Mouse (Mus musculus): Measurements from ENCODE around the gene Cish.

The Cish gene

GRCm38 (mm10) chr9:107278126-107278525 lies 17.7 kb upstream of the Cish start:
- DNase-seq (ENCODE audit: low spot score), result no peak

DNA sequence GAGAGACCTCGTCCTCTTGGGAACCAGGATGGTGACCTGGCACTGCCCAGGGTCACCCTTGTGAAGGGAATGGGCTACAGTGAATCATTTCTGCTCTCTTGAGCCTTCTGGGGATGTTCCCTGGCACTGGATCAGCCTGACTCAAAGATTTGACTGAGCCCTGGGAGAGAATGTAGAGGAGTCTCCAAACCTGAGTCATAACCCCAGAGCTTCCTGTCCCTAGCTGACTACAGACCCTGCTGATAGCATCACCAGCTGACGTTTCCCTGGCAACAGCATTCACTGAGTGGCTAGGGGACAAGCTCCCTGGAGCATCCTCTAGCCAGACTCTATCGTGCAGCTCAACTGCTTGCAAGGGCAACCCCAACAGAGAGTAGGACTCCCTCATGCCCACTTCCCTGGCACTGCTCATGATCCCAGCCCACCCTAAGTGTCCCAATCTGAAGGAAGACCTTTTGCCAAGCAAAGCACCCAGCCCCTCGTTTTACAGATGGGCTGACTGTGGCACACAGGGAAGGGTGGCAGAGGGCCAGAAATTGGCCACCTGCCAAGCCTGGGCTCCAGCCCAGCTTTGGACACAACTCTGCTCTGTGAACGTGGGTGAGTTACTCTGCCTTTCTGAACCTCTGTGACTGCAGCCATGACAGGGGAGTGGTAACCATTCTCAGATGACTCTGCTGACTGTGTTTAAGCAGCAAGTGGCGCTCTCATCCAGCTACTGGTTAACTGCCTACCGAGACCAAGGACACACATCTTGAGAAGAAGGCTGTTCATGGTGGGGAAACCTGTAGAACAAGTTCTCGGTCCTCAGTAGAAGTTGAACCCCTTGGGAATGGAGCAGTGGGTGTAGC lies 17.1 kb upstream of the Cish start:
- no peak for DNase-seq (ENCODE audit: low spot score)

- no peak for DNase-seq (ENCODE audit: low spot score)
Observed at GRCm38 (mm10) chr9:107279378-107280321, 16.2 kb upstream of the Cish start.

GRCm38 (mm10) chr9:107280322-107281027 lies 15.4 kb upstream of the Cish start:
- DNase-seq (ENCODE audit: low spot score), result no peak

DNA sequence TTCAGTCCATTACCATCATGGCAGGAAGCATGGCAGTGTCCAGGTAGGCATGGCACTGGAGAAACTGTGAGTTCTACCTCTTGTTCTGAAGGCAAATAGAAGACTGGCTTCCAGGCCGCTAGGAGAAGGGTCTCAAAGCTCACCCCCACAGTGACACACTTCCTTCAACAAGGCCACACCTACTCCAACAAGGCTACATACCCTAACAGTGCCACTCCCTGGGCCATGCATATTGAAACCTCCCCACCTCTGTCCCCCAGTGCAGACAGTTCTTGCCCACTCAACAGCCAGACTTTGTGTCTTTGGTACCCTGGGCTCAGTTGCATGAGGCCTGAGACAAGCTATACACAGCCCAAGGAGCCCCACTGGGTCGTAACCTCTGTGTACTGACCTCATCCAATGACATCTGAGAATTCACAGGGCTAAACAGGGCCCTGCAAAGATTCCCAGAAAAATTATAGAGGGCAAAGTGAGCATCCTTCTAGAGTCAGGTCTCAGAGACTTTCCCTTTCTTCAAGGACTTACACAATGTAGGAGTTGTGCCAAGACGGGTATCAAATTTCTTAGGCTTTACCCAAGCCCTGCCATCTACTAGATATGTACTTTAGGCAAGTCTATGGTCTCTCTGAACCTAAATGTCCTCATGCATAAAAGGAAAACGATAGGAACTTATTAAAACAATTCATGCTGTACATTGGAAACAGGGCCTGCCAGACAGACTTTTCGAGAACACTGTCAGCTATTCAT lies 14.4 kb upstream of the Cish start:
- no peak for DNase-seq (ENCODE audit: low spot score)

DNA sequence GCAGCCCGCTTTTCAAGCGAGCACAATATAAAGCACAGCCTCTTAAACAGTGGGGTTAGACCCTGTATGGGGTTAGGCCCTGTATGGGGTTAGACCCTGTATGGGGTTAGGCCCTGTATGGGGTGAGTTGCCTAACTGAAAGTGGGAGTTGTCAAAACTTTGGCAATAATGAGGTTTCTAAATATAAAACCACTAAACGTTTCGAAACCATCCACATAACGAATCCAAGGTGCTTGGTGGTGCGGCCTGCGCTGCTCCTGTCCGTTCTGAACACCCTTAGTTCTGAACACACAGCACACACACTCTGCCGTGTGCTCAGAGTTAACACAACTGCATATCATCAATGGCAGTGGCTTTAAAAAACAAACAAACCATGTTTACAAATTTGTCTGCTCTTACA lies 12.9 kb upstream of the Cish start:
- DNase-seq (ENCODE audit: low spot score), result no peak

DNA sequence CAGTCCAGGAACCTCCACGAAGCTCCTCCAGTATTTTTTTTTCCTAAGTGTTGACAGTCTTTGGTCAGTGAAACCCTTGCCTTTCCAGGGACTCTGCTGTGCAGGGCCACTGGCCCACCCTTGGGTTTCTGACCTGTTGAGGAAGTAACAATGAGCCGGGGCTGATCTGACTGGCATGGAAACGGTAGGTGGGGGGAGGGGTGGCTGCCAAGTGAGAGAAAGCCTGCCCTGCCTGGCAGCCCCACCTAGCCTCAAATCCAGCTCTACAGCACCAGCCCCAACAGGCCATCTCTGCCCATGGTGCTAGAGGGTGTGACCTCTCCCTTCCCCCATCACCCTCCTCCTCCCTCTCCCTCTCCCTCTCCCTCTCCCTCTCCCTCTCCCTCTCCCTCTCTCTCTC lies 10.8 kb upstream of the Cish start:
- DNase-seq (ENCODE audit: low spot score), result no peak

DNA sequence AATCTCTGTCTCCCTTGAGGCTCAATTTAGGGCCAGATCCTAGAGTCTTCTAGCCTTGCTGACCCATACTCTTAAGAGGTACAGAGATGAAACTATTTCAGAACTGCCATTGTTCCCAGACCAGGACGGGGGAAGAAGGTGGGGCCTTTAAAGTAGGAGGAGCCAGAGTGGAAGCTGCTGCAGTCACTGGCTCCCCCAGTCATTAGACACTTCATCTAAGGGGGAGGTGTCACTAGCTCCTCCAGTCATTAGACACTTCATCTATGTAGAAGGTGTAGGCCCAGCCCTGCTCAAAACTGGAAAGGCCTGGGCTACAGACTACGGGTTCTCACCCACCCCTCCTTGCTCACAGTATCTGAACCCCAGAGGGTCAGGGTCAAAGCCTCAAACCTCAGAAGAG lies 8.5 kb upstream of the Cish start:
- no peak for DNase-seq (ENCODE audit: low spot score)

GRCm38 (mm10) chr9:107288105-107288650 lies 7.6 kb upstream of the Cish start:
- DNase-seq (ENCODE audit: low spot score), result no peak

- no peak for DNase-seq (ENCODE audit: low spot score)
Observed at GRCm38 (mm10) chr9:107288711-107289110, 7.1 kb upstream of the Cish start.

GRCm38 (mm10) chr9:107289211-107290076 lies 6.4 kb upstream of the Cish start, which contains the start of gene Mapkapk3:
Mapkapk3 (minus strand) TSS chr9:107289877.
- no peak for DNase-seq (ENCODE audit: low spot score)

DNA sequence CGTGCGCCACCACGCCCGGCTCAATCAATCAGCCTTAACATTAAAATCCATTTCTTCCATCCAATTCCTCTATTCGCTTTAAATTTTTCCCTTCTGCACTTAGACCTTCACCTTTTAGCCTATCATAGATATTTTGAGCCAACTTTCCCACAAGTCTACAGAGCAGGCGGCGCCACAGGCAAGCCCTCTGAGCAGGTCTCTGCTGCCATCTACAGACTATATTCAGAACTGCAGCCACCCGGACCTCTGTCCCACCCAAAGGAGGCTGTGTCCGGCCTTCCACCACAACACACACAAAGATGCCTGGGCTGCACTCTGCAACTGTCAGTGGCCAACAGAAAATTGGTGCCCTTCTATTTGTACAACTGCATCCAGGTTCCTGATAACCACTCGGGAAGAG lies 4.9 kb upstream of the Cish start:
- peak; percentile 64 for DNase-seq (ENCODE audit: low spot score)

GRCm38 (mm10) chr9:107294249-107294648 lies 1.6 kb upstream of the Cish start:
- no peak for DNase-seq (ENCODE audit: low spot score)

- no peak for DNase-seq (ENCODE audit: low spot score)
Observed at GRCm38 (mm10) chr9:107295616-107296015, 210 bp upstream of the Cish start.

DNA sequence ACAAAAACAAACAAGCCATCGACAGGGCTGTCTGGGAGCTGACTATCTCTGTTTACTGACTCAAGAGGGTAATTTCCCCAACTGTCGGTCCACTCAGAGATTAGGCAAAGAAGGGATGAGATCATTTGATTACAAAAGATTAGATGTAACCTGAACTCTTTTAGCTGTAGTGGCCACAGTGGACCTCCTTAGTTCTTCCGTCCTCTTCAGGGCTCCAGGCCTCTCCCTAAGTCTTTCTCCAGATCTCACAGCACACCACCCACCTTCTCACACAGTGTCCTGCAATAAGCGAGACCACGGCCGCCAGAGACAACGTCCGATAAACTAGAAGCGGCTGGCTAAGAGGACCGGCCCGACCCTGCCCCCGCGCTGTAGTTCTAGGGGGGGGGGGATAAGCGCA lies 215 bp downstream of the Cish start:
- no peak for DNase-seq (ENCODE audit: low spot score)

DNA sequence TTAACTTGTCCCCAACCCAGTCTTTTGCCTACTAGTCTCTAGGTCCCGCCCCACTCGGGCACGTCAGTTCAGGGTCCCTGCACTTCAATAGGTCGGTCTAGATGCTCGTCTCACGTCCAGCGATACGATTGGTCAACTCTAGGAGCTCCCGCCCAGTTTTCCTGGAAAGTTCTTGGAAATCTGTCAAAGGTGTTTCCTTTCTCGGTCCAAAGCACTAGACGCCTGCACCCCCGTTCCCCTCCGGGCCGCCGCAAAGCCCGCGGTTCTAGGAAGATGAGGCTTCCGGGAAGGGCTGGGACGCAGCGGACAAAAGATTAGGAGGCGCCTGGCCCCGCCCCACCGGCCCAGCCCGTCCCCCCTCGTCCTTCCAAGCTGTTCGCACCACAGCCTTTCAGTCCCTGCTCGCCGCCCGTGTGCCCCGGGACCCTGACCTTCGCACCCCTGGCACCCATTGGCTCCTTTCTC lies 707 bp downstream of the Cish start:
- peak; percentile 95 for DNase-seq (ENCODE audit: low spot score)

- DNase-seq (ENCODE audit: low spot score), result no peak
Observed at GRCm38 (mm10) chr9:107297059-107297458, 1.2 kb downstream of the Cish start.

DNA sequence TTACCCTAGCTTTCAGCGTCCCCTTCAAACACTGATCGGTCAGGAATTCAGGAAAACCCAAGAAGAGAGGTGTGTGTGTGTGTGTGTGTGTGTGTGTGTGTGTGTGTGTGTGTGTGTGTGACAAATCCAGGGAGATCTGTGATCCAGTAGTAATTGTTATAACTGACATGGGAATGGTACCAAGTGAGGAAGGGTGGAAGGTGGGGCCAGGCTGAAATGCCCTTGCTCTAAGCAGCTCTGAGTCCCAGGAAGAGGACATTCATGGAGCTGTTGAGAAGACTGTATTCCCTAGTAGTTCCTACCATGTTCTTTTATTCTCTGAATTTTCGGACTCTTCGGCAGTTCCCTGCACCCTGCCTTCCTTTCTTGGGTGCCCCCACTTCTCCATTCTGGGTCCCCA lies 1.8 kb downstream of the Cish start:
- DNase-seq (ENCODE audit: low spot score), result no peak

GRCm38 (mm10) chr9:107298059-107298780 lies 2.4 kb downstream of the Cish start:
- DNase-seq (ENCODE audit: low spot score), result no peak

Data from layer of hippocampus, adult 9-10 months (tissue).